Mouse (Mus musculus): Measurements from ENCODE around the gene Plcb1.

- TF ChIP-seq MYOG (IDR thresholded peaks at IDR 0.05; ENCODE audit: control insufficient read depth, extremely low read depth, insufficient read length): no peak
- TF ChIP-seq MYOD1 (IDR thresholded peaks at IDR 0.05; ENCODE audit: control insufficient read depth, insufficient read length, low read depth): no peak
These were observed 146.0 kb downstream of the Plcb1 start for GRCm38 (mm10) chr2:134931756-134932421.
